In the genomic region with DNA sequence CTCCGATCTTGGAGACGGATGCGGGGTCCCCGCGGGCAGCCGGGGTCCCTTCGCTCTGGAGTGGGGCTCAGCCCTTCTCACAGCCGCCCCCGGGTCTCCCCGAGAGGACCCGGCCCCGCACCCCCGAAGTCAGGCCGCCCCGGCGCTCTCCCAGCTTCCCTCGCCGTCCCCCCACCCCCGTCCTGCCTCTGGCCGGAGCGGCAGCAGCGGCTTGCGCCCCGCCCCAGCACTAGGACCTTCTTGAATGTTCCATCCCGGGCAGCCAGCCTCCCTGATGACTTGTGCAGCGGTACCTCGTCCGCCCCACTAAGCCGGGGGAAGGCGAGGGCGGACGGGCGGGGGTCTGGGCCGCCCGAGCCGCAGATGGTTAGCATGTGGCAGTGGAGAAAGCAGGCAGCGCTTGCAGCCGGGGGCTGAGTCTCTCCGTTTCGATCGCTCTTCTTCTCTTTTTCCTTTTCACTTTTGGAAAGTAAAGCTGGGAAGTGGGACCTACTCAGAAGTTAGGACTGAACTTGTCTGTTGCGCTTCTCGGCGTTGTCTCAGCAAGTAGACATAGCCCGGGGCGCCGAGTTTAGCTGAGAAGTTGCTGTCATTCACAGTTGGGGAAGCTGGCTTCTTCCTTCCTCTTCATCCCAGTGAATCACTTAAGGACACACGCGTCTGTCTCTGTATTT, we compare ENCODE assay signal across 8 mouse cellular contexts. TPM values are rescaled to one million over a fixed set of nuclear protein-coding genes. Genes with fewer than 3 reads are reported as not detected.
DNase-seq lines count a peak whose midpoint lies in the region; ATAC-seq and TF ChIP-seq lines count a peak whose summit lies in the region.

No protein-coding gene starts in this region.

- peak overlapping the region; percentile 89 for H3K4me2 ChIP-seq in heart, embryonic 15.5 days
- peak overlapping the region; percentile 63 for H3K4me2 ChIP-seq in stomach, postnatal 0 days (replicated peaks; ENCODE audit: low read depth)

- peak; percentile 82 for ATAC-seq in heart, embryonic 15.5 days (replicated peaks; ENCODE audit: insufficient number of reproducible peaks, insufficient read depth, low FRiP score, low read depth)
- peak; percentile 77 for ATAC-seq in stomach, postnatal 0 days (ENCODE audit: low FRiP score, low TSS enrichment)

- TF ChIP-seq CTCF in MEL (IDR thresholded peaks at IDR 0.05 in 2 of 3, conservative IDR thresholded peaks at IDR 0.05 in 1 of 3; ENCODE audit: control insufficient read depth in 1 of 3, insufficient read depth in 1 of 3, low read depth in 2 of 3, low read length in 3 of 3, poor library complexity in 1 of 3, severe bottlenecking in 1 of 3), result no peak
- no peak for TF ChIP-seq CTCF in stomach, postnatal 0 days (IDR thresholded peaks at IDR 0.05; ENCODE audit: low read depth)

- H3K9me3 ChIP-seq in MEL (replicated peaks; ENCODE audit: insufficient read depth, low read length), result no peaks in the 10 kb centered on the region
- H3K9me3 ChIP-seq in embryonic facial prominence, embryonic 10.5 days, result no peaks in the 10 kb centered on the region
- no peaks in the 10 kb centered on the region for H3K9me3 ChIP-seq in heart, embryonic 15.5 days (replicated peaks)
- no peaks in the 10 kb centered on the region for H3K9me3 ChIP-seq in megakaryocyte, embryonic 14.5 days
- no peaks in the 10 kb centered on the region for H3K9me3 ChIP-seq in stomach, postnatal 0 days (ENCODE audit: control insufficient read depth, low read length)

- intact Hi-C loops in left cerebral cortex, postnatal 10 days (cut with DNase I), result no loop called here

- TF ChIP-seq RAD21 in MEL (IDR thresholded peaks at IDR 0.05; ENCODE audit: low read depth, low read length), result no peak

- TF ChIP-seq POLR2A in MEL (IDR thresholded peaks at IDR 0.05; ENCODE audit: control insufficient read depth in 1 of 2, insufficient read depth in 1 of 2, low read depth in 1 of 2, low read length in 2 of 2, poor library complexity in 1 of 2), result no peak

- peak overlapping the region; percentile 86 for H3K9ac ChIP-seq in MEL (ENCODE audit: control insufficient read depth, low read depth, low read length, poor library complexity, severe bottlenecking)
- peak overlapping the region; percentile 93 for H3K9ac ChIP-seq in heart, embryonic 15.5 days
- peak overlapping the region; percentile 88 for H3K9ac ChIP-seq in stomach, postnatal 0 days (ENCODE audit: low read length)

- TF ChIP-seq EP300 in MEL (IDR thresholded peaks at IDR 0.05; ENCODE audit: low read depth in 1 of 2, low read length in 2 of 2), result no peak
- no peak for TF ChIP-seq EP300 in stomach, postnatal 0 days (optimal IDR thresholded peaks at IDR 0.05)

- H3K36me3 ChIP-seq in MEL (ENCODE audit: control insufficient read depth in 1 of 2, insufficient read depth in 2 of 2, low read length in 2 of 2), result peaks cover 0 to 14% of the 10 kb centered on the region in 2 experiments; a peak in 3 of 4 replicates
- peaks cover 9% of the 10 kb centered on the region for H3K36me3 ChIP-seq in embryonic facial prominence, embryonic 10.5 days (replicated peaks)
- no peaks in the 10 kb centered on the region for H3K36me3 ChIP-seq in heart, embryonic 15.5 days
- H3K36me3 ChIP-seq in megakaryocyte, embryonic 14.5 days (replicated peaks; ENCODE audit: low read length), result peaks cover 15% of the 10 kb centered on the region
- H3K36me3 ChIP-seq in stomach, postnatal 0 days (ENCODE audit: control insufficient read depth, insufficient read depth, low read length), result no peaks in the 10 kb centered on the region

- peaks cover 18% of the 10 kb centered on the region for H3K79me2 ChIP-seq in MEL (ENCODE audit: control insufficient read depth, insufficient read depth, low read length, poor library complexity)

- peak overlapping the region; percentile 2; the same call in 1 of the 2 replicates for H3K27ac ChIP-seq in MEL (ENCODE audit: control insufficient read depth, low read depth, low read length)
- H3K27ac ChIP-seq in embryonic facial prominence, embryonic 10.5 days (replicated peaks), result peak overlapping the region; percentile 98
- peak overlapping the region; percentile 99 for H3K27ac ChIP-seq in heart, embryonic 15.5 days
- peak overlapping the region; percentile 91 for H3K27ac ChIP-seq in stomach, postnatal 0 days (replicated peaks)

- no peaks in the 10 kb centered on the region for H3K27me3 ChIP-seq in MEL (ENCODE audit: control insufficient read depth in 1 of 2, insufficient read depth in 2 of 2, low read length in 2 of 2)
- H3K27me3 ChIP-seq in embryonic facial prominence, embryonic 10.5 days (replicated peaks; ENCODE audit: low read depth, poor library complexity, severe bottlenecking), result no peaks in the 10 kb centered on the region
- H3K27me3 ChIP-seq in heart, embryonic 15.5 days, result no peaks in the 10 kb centered on the region
- H3K27me3 ChIP-seq in megakaryocyte, embryonic 14.5 days (replicated peaks), result no peaks in the 10 kb centered on the region
- no peaks in the 10 kb centered on the region for H3K27me3 ChIP-seq in stomach, postnatal 0 days (ENCODE audit: control insufficient read depth, insufficient read depth, low read length)

- peak; percentile 79 for DNase-seq in gastrocnemius, adult 18-20 months (ENCODE audit: low spot score)
- DNase-seq in gastrocnemius, postnatal 10 days, result no peak
- peak; percentile 83 for DNase-seq in MEL (ENCODE audit: low read depth, low spot score)
- DNase-seq in embryonic facial prominence, embryonic 10.5 days (ENCODE audit: low spot score), result no peak
- peak; percentile 51 to 85 for DNase-seq in left cerebral cortex, postnatal 10 days (ENCODE audit: extremely low spot score in 1 of 2, low spot score in 2 of 2)
- DNase-seq in stomach, postnatal 0 days (ENCODE audit: low spot score), result no peak

- peaks cover 8 to 28% of the 10 kb centered on the region in 2 experiments for H3K4me1 ChIP-seq in MEL (ENCODE audit: control insufficient read depth in 1 of 2, insufficient read depth in 2 of 2, low read length in 2 of 2)
- H3K4me1 ChIP-seq in embryonic facial prominence, embryonic 10.5 days, result peaks cover 39% of the 10 kb centered on the region
- peaks cover 24% of the 10 kb centered on the region for H3K4me1 ChIP-seq in heart, embryonic 15.5 days (replicated peaks)
- H3K4me1 ChIP-seq in megakaryocyte, embryonic 14.5 days, result peaks cover 64% of the 10 kb centered on the region
- no peaks in the 10 kb centered on the region for H3K4me1 ChIP-seq in stomach, postnatal 0 days (replicated peaks; ENCODE audit: control insufficient read depth, insufficient read depth)

- H3K4me3 ChIP-seq in MEL (ENCODE audit: control insufficient read depth in 1 of 2, insufficient read depth in 1 of 2, low read depth in 2 of 2, low read length in 2 of 2), result peak overlapping the region; percentile 85 to 86
- H3K4me3 ChIP-seq in embryonic facial prominence, embryonic 10.5 days, result peak overlapping the region; percentile 93
- H3K4me3 ChIP-seq in heart, embryonic 15.5 days, result peak overlapping the region; percentile 80
- H3K4me3 ChIP-seq in megakaryocyte, embryonic 14.5 days (replicated peaks), result peak overlapping the region; percentile 93
- peak overlapping the region; percentile 90 for H3K4me3 ChIP-seq in stomach, postnatal 0 days (ENCODE audit: low read depth, low read length)

- 1% methylated on average over 48 of the region's 49 CpGs for WGBS in embryonic facial prominence, embryonic 10.5 days
- WGBS in heart, embryonic 15.5 days, result under 1% methylated on average over 48 of the region's 49 CpGs
- WGBS in stomach, postnatal 0 days, result under 1% methylated on average over 35 of the region's 49 CpGs

TF ChIP-seq in MEL, 35 proteins besides CTCF, POLR2A, EP300 and RAD21 (continues in another document):
- TF ChIP-seq RCOR1 (IDR thresholded peaks at IDR 0.05; ENCODE audit: low read depth, low read length), result no peak
- no peak for TF ChIP-seq POLR2AphosphoS5 (IDR thresholded peaks at IDR 0.05; ENCODE audit: borderline replicate concordance, low read depth, low read length)
- TF ChIP-seq TCF12 (IDR thresholded peaks at IDR 0.05; ENCODE audit: low read depth, low read length), result 0 out of 2 replicates have a peak, but pooled peaks have one; percentile 9
- 0 out of 2 replicates have a peak, but pooled peaks have one; percentile 83 for TF ChIP-seq UBTF (IDR thresholded peaks at IDR 0.05; ENCODE audit: borderline replicate concordance, insufficient read depth, low read depth, low read length)
- no peak for TF ChIP-seq MYB (IDR thresholded peaks at IDR 0.05; ENCODE audit: low read depth, low read length)
- TF ChIP-seq ELF1 (IDR thresholded peaks at IDR 0.05; ENCODE audit: low read depth, low read length), result 0 out of 2 replicates have a peak, but pooled peaks have one; percentile 4
- TF ChIP-seq JUND (IDR thresholded peaks at IDR 0.05; ENCODE audit: low read depth, low read length), result no peak
- 0 out of 2 replicates have a peak, but pooled peaks have one; percentile 15 for TF ChIP-seq TBP (IDR thresholded peaks at IDR 0.05; ENCODE audit: low read depth, low read length)
- peak; percentile 72 for TF ChIP-seq MXI1 (IDR thresholded peaks at IDR 0.05; ENCODE audit: low read depth, low read length)
- no peak for TF ChIP-seq MEF2A (IDR thresholded peaks at IDR 0.05; ENCODE audit: extremely low read depth, insufficient replicate concordance, low read depth, low read length, poor library complexity, severe bottlenecking)
- no peak for TF ChIP-seq MAX (IDR thresholded peaks at IDR 0.05; ENCODE audit: low read length)
- TF ChIP-seq SIN3A (IDR thresholded peaks at IDR 0.05; ENCODE audit: low read length), result no peak; the same call in 1 of the 2 replicates
- no peak for TF ChIP-seq HCFC1 (IDR thresholded peaks at IDR 0.05; ENCODE audit: low read depth, low read length)
- TF ChIP-seq ZNF384 (IDR thresholded peaks at IDR 0.05; ENCODE audit: low read depth, low read length), result no peak
- no peak for TF ChIP-seq CHD1 (IDR thresholded peaks at IDR 0.05; ENCODE audit: low read depth, low read length)
- TF ChIP-seq MAFK (IDR thresholded peaks at IDR 0.05; ENCODE audit: borderline replicate concordance, low read depth, low read length), result no peak
- TF ChIP-seq USF2 (IDR thresholded peaks at IDR 0.05; ENCODE audit: borderline replicate concordance in 1 of 2, insufficient read depth in 1 of 2, low read depth in 1 of 2, low read length in 2 of 2), result no peak

RNA-seq across cellular contexts. Expression of a gene that starts 0.5 kb away (rescaled TPM):
- 10 to 100 TPM; 32.0 to 41.6 TPM for total RNA-seq in gastrocnemius, adult 18-20 months (2021)
- 10 to 100 TPM; 34.4 to 37.9 TPM for total RNA-seq in gastrocnemius, postnatal 10 days (2021)
- total RNA-seq in MEL (2012; rRNA removed), result 18.9 and 50.4 TPM in 2 replicates
- 10 to 100 TPM in 1 of 2 experiments, not detected in 1; 50.2 TPM for polyA plus RNA-seq in MEL (2012; ENCODE audit: insufficient read depth in 1 of 2, insufficient read length in 2 of 2, low read depth in 1 of 2, low replicate concordance in 2 of 2, missing spikeins in 1 of 2)
- 49.3 and 55.7 TPM in 2 replicates for polyA plus RNA-seq in embryonic facial prominence, embryonic 10.5 days (2016; fragmentation: Nextera tagmentation; extraction: Ambion mirVana)
- polyA plus RNA-seq in heart, embryonic 15.5 days (2015; fragmentation: Nextera tagmentation; extraction: Ambion mirVana), result 51.2 and 54.3 TPM in 2 replicates
- total RNA-seq in left cerebral cortex, postnatal 10 days (2021), result 10 to 100 TPM; 27.6 to 29.7 TPM
- polyA plus RNA-seq in megakaryocyte, embryonic 14.5 days (2012; ENCODE audit: insufficient read depth, low replicate concordance), result 3.7 and 10.7 TPM in 2 replicates
- 13.9 and 17.9 TPM in 2 replicates for polyA plus RNA-seq in stomach, postnatal 0 days (2015; fragmentation: Nextera tagmentation; extraction: Ambion mirVana)

Comparison
In these comparisons a context has a peak if more than half of its experiments do, and no peak if none do; other contexts are left out.
1. DNase-seq: peak in gastrocnemius, adult 18-20 months (single experiment), MEL (single experiment) and left cerebral cortex, postnatal 10 days (2 of 2); none in gastrocnemius, postnatal 10 days (single experiment), embryonic facial prominence, embryonic 10.5 days (single experiment) and stomach, postnatal 0 days (single experiment).
2. H3K27ac ChIP-seq: peak in every context shown above with its lines; median percentile 99 in heart, embryonic 15.5 days; 98 in embryonic facial prominence, embryonic 10.5 days; 91 in stomach, postnatal 0 days; 2 in MEL.
3. Peak in every context shown above with its lines, with median percentiles within 50 percentile points of each other: H3K4me3 ChIP-seq and H3K9ac ChIP-seq.